Mouse (Mus musculus): ENCODE results near the gene Myh13.
A peak's percentile ranks its signal among the peaks of the same experiment; 100 is the strongest.

The Myh13 gene

DNA sequence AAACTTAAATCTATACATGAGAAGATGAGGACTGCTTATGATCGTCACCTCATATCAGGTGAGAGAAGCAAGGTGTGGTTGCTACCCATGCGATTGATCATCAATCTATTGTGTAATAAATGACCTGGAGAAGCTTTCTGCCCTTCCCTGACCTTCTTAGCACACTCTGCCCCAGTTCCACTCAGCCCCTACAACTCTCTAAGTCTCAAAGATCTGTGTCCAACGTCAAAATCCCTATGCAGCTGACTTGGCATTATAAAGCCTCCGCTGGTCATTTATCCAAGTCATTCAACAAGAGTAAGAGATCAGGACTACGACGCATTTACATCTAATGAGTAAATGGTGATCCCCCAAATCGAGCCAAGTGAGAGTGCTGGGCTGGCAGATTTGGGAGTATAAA lies at the start of gene Myh13:
TSS of gene Myh13 (plus strand) at position 301 of the 400 bp plus-strand sequence.
- DNase-seq (ENCODE audit: low spot score): no peak

DNA sequence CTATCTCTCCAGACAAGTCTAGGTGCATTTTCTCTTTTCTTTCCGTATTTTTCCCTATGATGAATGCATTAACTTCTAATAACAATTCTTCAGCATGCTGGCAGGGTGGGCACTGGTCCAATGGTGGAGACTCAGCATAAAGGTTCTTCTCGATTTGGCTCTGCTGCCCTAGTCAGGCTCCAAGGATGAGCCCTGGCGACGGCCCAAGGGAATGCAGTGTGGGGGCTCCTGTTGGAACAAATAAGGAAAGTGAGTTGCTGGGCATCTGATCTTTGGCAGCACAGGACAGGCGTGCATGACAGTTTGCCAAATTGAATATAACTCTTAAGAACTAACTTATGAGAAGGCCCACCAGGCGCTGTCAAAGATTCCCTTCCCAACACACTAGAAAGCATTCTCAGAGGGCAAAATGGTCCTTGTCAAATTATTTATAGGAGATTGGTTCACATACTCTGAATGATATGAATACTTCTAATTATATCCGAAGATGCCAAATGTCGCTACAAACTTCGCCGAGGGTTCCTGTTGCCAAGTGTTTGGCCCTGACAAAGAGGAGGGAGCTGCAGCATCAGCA lies 44.8 kb upstream of the Myh13 start, which contains the start of gene Myh8:
TSS of gene Myh8 (plus strand) at position 524 of the 574 bp plus-strand sequence.
- DNase-seq (ENCODE audit: low spot score): no peak

GRCm38 (mm10) chr11:67293440-67293839 lies 28.0 kb upstream of the Myh13 start:
- no peak for DNase-seq (ENCODE audit: low spot score)

DNA sequence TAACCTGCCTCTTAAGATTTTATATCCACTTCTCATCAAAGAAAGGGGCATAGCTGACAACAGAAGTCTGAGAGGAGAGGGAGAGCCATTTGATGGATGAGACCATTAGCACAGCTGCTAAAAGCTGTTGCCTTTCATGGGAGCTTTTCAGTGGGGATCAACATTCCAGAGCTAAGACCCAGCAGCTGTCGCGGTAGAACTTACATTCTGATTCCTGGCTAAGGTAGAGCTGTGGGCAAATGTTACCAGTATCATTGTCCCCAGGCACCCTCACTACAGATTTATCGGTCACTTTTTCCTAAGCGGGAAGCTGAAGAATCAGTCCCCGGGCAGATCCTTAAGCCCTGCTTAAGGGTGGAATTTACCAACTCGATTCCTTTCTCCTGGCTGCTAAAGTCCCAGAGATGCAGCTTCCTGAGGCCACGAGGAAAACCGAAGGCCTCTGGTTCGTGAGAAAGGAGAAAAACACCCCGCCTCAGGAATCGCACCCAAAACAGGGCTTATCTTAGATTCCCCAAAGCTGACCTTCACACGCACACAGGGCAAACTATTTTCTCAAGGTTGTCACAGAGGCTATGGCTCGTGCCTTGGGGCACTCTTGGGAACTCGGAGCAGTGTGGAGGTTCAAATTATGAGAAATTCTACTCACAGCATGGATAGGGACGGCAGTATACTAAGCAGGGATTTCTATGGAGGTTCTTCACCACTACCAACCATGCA lies 7.6 kb upstream of the Myh13 start:
- DNase-seq (ENCODE audit: low spot score): no peak

DNA sequence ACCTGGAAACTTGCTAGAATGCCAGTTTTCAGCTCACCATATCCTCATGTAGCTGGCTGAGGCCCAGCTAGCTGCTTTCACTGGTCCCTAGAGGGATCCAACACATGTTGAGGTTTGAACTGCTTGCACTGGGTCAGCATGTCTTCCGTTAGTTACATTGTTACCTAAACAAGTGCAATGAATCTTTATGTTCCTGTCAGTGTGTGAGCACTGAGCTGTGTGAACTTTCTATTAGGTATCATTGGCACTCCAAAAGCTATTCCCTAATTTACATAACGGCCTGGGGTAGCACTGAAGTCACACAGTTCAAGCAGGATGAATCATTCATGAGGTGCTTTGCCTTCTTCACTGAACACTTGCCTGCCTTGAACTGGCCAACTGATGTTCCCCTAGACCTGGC lies 5.1 kb downstream of the Myh13 start:
- no peak for DNase-seq (ENCODE audit: low spot score)

DNA sequence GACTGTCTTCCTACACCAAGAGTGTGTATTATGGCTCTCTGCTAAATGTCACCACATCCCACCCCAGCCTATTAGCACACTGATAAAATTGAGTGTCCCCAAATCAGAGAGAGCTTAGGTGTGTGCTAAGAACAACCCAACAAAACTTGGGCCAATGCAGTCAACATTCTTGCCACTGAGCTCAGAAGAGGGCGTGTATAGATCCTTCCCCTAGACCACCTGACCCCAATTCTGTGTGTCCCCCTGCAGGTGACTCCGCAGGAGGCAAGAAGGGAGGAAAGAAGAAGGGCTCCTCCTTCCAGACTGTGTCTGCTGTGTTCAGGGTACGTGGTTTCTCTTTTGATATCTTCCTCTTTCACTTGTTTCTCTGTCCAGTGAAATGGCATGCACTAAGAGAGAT lies 23.1 kb downstream of the Myh13 start:
- DNase-seq (ENCODE audit: low spot score): no peak

DNA sequence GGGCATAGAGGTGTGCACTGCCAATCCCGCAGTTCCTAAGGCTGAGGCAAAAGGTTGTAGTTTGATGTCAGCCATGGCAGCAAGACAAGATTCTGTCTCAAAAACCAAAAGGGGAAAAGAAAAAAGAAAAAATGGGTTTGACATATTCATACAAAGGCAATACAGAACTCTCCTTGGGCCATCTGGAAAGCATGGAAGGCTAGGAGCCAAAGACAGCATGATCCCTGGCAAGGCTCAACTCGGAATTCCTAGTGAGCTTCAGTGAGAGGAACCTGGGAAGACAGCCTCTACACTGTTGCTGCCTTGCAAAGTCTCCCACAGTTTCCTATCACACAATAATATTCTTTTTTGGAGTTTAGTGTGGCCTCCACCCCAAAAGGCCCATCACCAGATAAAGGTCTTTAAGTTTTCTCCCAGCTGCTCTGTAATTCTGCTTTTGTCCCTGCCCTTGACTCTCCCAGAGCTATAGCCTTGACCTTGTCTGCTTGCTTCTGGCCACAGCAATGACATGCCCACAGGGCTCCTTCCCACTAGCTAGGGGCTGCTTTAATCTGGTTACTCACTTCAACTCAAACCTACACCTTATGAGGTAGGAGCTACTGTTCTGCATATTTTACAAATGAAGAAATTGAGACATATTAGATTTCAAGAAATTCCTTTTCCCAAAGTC lies 23.9 kb downstream of the Myh13 start:
- no peak for DNase-seq (ENCODE audit: low spot score)

GRCm38 (mm10) chr11:67345856-67346236 lies 24.4 kb downstream of the Myh13 start:
- DNase-seq (ENCODE audit: low spot score): no peak

DNA sequence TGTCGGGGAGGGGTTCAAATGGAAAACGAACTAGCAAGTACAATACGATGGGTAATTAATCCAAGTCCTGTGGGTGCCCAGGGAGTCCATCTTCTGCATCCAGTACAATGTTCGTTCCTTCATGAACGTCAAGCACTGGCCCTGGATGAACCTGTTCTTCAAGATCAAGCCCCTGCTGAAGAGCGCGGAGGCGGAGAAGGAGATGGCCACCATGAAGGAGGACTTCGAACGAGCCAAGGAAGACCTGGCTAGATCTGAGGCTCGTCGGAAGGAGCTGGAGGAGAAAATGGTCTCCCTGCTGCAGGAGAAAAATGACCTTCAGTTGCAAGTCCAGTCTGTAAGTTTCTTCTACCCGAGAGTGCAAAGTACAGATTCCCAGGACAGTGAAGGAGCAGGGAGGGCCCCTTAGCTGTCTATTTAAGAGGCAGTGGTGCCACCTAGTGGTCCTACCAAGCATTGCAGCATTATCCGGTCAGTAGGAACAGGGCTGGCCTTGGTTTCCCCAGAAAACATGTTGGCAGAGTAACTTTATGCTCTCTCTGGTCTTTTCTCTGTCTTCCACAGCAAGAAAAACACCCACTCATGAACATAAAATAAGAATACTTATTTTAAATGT lies 28.8 kb downstream of the Myh13 start:
- peak; percentile 75 for DNase-seq (ENCODE audit: low spot score)

GRCm38 (mm10) chr11:67353011-67353410 lies 31.6 kb downstream of the Myh13 start:
- DNase-seq (ENCODE audit: low spot score): no peak

GRCm38 (mm10) chr11:67358031-67358430 lies 36.6 kb downstream of the Myh13 start:
- no peak for DNase-seq (ENCODE audit: low spot score)

DNA sequence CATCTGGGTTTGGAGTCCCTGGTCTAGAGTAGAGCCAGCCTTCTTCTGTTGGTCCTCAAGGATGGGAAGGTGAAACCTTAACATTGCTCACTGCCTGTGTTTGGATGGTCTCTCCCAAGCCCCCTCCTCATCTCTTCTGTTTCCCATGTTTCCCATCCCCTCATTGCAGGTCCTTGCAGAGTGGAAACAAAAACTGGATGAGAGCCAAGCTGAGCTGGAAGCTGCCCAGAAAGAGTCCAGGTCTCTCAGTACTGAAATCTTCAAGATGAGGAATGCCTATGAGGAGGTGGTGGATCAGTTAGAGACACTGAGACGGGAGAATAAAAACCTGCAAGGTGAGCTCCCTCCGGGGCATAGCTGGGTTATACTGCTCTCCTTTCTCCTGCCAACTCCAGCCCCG lies 40.8 kb downstream of the Myh13 start:
- DNase-seq (ENCODE audit: low spot score): no peak

- no peak for DNase-seq (ENCODE audit: low spot score)
These were observed 43.1 kb downstream of the Myh13 start for GRCm38 (mm10) chr11:67364551-67364950.

DNA sequence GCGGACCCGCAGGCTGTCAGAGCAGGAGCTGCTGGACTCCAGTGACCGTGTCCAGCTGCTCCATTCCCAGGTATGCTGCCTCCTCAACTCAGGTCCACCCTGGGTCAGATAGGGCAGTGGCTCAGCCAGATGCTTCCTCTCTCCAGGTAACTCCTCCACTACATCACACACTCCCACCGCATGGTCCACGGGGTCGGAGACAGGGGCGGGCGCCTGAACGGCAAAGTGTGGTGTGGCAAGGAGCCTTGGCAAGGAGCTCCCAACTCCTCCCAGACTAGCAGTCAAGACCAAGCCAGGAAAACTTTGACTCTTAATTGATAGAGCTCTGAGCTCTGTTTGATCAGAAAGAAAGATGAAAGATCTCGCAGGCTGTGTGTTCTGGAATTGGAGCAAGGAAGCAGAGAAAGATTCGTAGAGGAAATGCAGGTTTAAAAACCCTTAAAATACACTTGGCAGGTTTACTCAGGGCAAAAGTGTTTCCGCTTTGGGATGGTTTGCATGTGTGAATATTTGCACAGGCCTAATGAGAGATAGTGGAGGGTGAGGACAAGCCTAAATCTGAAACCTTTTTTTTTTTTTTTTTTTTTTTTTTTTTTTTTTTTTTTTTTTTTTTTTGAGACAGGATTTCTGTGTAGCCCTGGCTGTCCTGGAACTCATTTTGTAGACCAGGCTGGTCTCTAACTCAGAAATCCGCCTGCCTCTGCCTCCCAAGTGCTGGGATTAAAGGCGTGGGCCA lies 43.7 kb downstream of the Myh13 start:
- DNase-seq (ENCODE audit: low spot score): no peak

DNA sequence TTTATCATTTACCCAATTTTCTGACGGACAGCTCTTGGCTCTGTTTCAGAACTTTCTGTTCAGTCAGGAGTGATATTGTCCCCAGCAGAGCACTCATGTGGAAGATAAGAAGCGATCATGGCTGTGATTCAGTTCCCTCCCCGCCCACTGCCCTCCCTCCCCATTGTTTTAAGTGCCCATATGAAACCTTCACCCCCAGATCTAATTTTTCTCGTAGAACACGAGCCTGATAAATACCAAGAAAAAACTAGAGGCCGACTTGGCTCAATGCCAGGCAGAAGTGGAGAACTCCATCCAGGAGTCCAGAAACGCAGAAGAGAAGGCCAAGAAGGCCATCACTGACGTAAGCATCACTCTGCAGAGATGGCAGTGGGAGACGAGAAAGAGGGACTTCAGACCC lies 45.5 kb downstream of the Myh13 start:
- no peak for DNase-seq (ENCODE audit: low spot score)

GRCm38 (mm10) chr11:67373333-67373732 lies 51.9 kb downstream of the Myh13 start:
- DNase-seq (ENCODE audit: low spot score): peak; percentile 41

- no peak for DNase-seq (ENCODE audit: low spot score)
These were observed 54.9 kb downstream of the Myh13 start for GRCm38 (mm10) chr11:67376308-67376707.

GRCm38 (mm10) chr11:67379703-67380510 lies 58.4 kb downstream of the Myh13 start:
- DNase-seq (ENCODE audit: low spot score): no peak

- no peak for DNase-seq (ENCODE audit: low spot score)
These were observed 60.4 kb downstream of the Myh13 start for GRCm38 (mm10) chr11:67381833-67382232.

GRCm38 (mm10) chr11:67384653-67385052 lies 63.2 kb downstream of the Myh13 start:
- DNase-seq (ENCODE audit: low spot score): no peak

GRCm38 (mm10) chr11:67386815-67387415 lies 65.5 kb downstream of the Myh13 start:
- no peak for DNase-seq (ENCODE audit: low spot score)

Measured in layer of hippocampus, adult 9-10 months (tissue).